Mouse (Mus musculus) forebrain, embryonic 15.5 days (tissue): ENCODE data around the gene Heyl. TPM values are rescaled to one million over a fixed set of nuclear protein-coding genes. Genes with fewer than 3 reads are reported as not detected.

Experiments used
- ATAC-seq: fragments of 200-750 bp; cut with Nextera tagmentation; replicated peaks from 2 replicates; pipeline ENCODE4 v1.8.0; 2017; ENCODE audit warnings: mild to moderate bottlenecking, moderate TSS enrichment, moderate library complexity
- H3K27ac ChIP-seq: fragments of 300-500 bp; sonication (generic); replicated peaks from 2 replicates; pipeline ENCODE4 v1.5.1; 2015; ENCODE audit warnings: mild to moderate bottlenecking, inconsistent platforms
- H3K27me3 ChIP-seq: fragments of 300-500 bp; sonication (generic); 2 replicates; pipeline ENCODE4 v1.6.1; 2015; ENCODE audit warnings: inconsistent platforms
- H3K36me3 ChIP-seq: fragments of 300-500 bp; sonication (generic); 2 replicates; pipeline ENCODE4 v1.6.1; 2015; ENCODE audit warnings: mild to moderate bottlenecking, inconsistent platforms
- H3K4me1 ChIP-seq: fragments of 300-500 bp; sonication (generic); 2 replicates; pipeline ENCODE4 v1.6.1; 2015; ENCODE audit warnings: inconsistent platforms
- H3K4me2 ChIP-seq: fragments of 300-500 bp; sonication (generic); replicated peaks from 2 replicates; pipeline ENCODE4 v1.6.1; 2015; ENCODE audit warnings: mild to moderate bottlenecking, inconsistent platforms
- H3K4me3 ChIP-seq: fragments of 300-500 bp; sonication (generic); 2 replicates; pipeline ENCODE4 v1.5.1; 2015; ENCODE audit warnings: mild to moderate bottlenecking, inconsistent platforms
- H3K9ac ChIP-seq: fragments of 300-500 bp; sonication (generic); replicated peaks from 2 replicates; pipeline ENCODE4 v1.6.1; 2015; ENCODE audit warnings: mild to moderate bottlenecking, inconsistent platforms
- H3K9me3 ChIP-seq: fragments of 300-500 bp; sonication (generic); 2 replicates; pipeline ENCODE4 v1.6.1; 2016; ENCODE audit warnings: inconsistent platforms
- WGBS: fragments of 180-500 bp; shearing (Covaris S2); methylation state at CpG from one replicate; pipeline ENCODE4 v1.1.7; 2015; ENCODE audit warnings: mixed read lengths; 5-methylcytosine and 5-hydroxymethylcytosine counted together
- polyA plus RNA-seq: library from polyadenylated mRNA; unstranded; fragments of >200 nt; fragmentation: Nextera tagmentation; extraction: Ambion mirVana; gene quantifications from 2 replicates; pipeline ENCODE4 v1.2.1, GENCODE M21; 2015

Gene Heyl
- polyA plus RNA-seq, 1 experiment from 2014 or later: 4.3 TPM

DNA sequence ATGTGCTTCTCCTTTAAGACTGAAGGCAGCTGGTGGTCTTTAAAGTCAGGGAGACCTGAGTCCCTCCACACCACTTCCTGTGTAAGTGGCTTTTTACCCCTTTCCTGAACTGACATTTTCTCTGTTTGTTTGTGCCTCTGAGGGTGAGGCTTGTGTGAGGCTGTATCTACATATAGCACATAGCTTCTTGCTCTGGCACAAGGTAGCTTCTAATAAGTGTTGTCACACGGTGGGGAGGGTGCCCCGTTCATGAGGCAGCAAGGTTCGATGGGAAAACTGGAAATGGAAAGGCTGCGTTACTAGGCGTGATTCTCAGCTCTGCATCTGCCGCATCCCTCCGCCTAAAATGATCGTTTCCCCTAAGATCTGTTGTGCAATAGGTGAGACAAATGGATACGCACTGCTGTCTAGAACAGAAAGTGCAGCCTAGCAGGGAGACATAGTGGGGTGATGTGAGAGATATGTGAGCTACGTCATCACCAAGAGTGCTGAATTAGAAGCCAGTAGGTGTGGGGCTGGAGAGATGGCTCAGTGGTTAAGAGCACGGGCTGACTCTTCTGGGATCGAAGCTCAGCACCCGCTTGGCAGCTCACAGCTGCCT, 3.2 kb downstream of the Heyl start:
- Histone ChIP-seq H3K27ac (no peak overlapping the region), H3K4me3 (no peak overlapping the region), H3K36me3 (no peaks in the 10 kb centered on the region), H3K9me3 (no peaks in the 10 kb centered on the region), H3K27me3 (peaks cover 46% of the 10 kb centered on the region; the same call in 1 of the 2 replicates), H3K4me1 (peaks cover 16% of the 10 kb centered on the region), H3K9ac (no peak overlapping the region), H3K4me2 (no peak overlapping the region)
- ATAC-seq: no peak
- 84% methylated on average over 13 of the region's 13 CpGs for WGBS

DNA sequence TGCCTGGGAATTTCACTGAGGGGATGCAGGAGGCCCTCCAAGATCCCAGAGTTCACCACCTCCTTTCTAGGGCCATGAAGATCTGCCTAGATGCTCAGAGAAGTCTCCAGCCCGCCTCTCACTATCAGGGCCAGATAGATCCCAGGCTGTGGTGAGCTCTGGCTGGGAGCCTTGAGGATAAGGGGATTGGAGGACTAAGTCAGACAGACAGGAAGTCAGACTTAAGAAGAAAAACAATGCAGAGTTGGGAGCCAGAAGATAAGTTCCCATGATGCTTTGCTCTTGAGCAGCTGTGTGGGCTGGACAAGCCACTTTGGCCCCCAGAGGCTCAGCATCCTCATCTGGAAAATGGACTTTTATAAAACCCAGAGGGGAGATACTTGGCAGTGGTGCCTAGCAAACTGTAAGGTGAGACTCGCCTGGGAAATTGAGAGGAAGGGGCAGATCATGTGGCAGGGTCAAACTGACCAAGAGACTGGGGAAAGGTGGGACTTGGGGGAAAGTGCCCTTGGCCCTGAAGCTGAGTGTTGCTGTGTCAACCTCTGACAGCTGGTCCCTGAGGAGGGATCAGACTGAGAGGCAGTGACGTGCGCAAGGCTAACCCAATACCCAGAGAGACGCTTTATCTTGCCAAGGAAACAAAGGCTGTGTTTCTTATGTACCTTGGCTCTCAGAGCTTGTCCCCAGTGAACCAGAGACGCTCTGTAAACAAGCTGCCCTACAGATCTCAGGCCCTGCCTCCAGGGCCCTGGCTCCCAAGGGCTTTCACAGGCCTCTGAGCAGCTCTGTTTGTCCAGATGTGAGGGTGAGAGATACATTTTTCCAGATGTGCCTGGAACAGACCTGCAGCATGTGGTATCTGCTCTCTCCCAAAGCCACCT, 4.3 kb downstream of the Heyl start:
- H3K4me2 ChIP-seq: no peak overlapping the region
- no peak overlapping the region for H3K9ac ChIP-seq
- H3K4me3 ChIP-seq: no peak overlapping the region
- H3K27ac ChIP-seq: no peak overlapping the region
- WGBS: 67% methylated on average over 6 of the region's 6 CpGs
- no peaks in the 10 kb centered on the region for H3K36me3 ChIP-seq
- no peaks in the 10 kb centered on the region for H3K9me3 ChIP-seq
- H3K27me3 ChIP-seq: peaks cover 41% of the 10 kb centered on the region; the same call in 1 of the 2 replicates
- ATAC-seq: no peak
- peaks cover 16% of the 10 kb centered on the region for H3K4me1 ChIP-seq

DNA sequence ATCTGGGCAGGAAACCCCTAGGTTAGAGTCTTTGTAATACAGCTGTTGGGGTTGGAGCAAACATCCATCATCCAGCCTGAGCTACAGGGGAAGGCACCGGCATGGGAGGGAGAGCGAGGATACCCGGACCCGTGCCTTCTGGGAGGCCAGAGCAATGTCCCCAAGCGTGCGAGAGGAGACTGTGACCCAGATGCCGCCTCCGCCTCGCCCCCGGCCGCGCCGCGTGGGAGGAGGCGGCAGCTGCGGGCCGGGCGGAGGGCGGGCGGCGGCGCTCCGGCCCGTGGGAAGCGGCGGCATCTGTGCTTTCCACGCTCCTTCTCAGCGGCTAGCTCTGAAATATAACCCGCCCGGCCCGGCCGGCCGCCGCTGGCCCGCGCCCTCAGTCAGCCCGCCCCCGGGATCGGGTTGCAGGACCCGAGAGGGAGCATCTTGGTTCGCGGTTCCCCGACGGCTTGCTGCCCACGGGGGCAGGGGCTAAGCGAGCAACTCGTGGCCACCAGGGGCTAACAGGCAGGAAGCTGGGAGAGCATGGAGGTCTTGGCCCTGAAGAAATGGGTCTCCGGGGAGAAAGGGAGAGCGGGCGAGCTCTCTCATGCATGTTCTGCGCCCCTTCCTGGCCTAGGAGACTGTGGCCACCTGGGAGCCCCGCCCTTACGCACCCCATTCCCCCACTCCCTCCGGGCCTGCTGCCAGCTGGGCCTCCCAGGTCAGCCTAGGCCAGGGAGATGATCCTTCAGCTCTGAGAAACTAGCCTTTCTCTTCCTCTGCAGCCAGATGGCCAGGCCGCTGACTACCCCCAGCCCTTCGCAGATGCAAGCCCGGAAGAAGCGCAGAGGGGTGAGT, 6.2 kb downstream of the Heyl start:
- peaks cover 9% of the 10 kb centered on the region for H3K4me1 ChIP-seq
- H3K36me3 ChIP-seq: no peaks in the 10 kb centered on the region
- 8% methylated on average over 56 of the region's 58 CpGs for WGBS
- H3K4me2 ChIP-seq: peak overlapping the region; percentile 42
- H3K27ac ChIP-seq: no peak overlapping the region
- ATAC-seq: no peak
- H3K4me3 ChIP-seq: peak overlapping the region; percentile 29
- H3K9ac ChIP-seq: peak overlapping the region; percentile 38
- H3K9me3 ChIP-seq: no peaks in the 10 kb centered on the region
- peaks cover 26% of the 10 kb centered on the region; the same call in 1 of the 2 replicates for H3K27me3 ChIP-seq

DNA sequence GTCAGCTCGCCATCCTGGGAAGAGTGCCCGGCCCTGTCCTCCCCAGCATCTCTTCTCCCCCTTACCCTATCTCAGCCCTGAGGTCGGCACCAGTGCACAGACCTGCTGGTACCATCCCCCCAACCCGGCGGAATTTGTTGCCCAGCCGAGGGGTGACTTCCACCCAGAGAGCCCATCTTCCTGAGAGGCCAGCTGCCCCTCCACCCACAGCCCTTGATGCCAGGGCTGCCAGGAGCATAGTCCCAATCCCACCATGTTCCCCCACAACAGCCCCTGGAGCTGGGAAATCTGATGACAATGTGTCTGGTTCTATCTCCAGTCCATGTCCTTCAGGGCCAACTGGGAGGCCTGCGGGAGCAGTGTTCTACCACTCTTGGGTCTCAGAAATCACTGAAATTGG, 12.9 kb downstream of the Heyl start:
- H3K9me3 ChIP-seq: no peaks in the 10 kb centered on the region
- no peaks in the 10 kb centered on the region for H3K27me3 ChIP-seq
- no peak overlapping the region for H3K27ac ChIP-seq
- ATAC-seq: no peak
- H3K9ac ChIP-seq: no peak overlapping the region
- WGBS: 95% methylated on average over 7 of the region's 7 CpGs
- no peaks in the 10 kb centered on the region for H3K4me1 ChIP-seq
- H3K36me3 ChIP-seq: no peaks in the 10 kb centered on the region
- no peak overlapping the region for H3K4me3 ChIP-seq
- H3K4me2 ChIP-seq: no peak overlapping the region

DNA sequence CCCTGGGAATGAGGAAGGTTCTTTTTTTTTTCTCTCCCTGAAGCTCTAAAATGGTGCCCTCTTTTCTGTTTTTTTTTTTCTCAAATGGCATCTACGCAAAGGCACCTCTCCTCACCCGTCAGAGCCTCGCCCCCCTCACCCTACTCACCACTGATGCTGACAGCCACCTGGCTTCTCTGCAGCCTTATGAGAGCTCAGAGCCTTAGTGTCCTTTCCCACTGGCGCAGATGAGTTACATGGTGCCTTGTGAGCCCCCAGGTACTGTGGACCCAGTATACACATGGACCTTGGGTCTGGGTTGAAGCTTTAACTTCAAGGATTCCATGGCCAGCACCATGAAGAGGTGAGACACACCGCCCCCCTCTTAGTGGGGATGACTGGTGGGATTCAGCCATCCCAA, 13.3 kb downstream of the Heyl start:
- Histone ChIP-seq H3K9me3 (no peaks in the 10 kb centered on the region), H3K4me3 (no peak overlapping the region), H3K9ac (no peak overlapping the region), H3K4me1 (no peaks in the 10 kb centered on the region), H3K36me3 (no peaks in the 10 kb centered on the region), H3K27ac (no peak overlapping the region), H3K4me2 (no peak overlapping the region), H3K27me3 (no peaks in the 10 kb centered on the region)
- WGBS: 92% methylated on average over 5 of the region's 5 CpGs
- no peak for ATAC-seq

DNA sequence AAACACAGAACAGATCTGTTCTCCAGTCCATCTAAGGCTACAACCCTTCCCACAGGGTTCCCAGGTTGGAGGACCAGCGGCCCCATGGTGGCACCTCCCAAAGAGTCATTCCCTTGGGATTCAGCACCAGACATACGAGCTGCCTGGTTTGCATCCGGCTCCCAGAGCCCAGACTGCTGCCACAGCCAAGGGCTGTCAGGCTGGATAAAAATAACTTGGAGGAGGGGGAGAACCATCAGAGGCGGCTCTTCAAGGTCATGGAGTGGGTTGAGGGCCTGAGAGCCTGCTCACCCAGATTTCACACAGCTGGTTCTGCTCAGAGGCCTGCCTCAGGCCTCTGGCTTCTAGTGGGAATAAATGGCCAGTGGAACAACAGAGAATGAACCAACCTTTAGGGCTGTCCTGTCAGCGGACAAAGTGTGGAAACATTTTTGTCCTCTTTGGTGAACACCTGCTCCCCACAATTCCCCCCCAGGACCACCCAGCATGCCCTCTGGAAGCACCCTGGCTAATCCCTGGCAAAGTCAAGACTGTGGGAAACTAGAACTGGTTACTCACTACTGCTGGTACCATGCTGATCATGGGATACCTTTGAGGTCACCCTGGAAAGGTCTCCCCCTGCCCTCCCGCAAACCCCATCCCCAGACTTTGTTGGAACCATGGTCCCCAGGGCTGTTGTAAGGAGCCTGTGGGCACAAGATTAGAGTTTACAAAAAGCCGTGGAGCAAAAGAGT, 14.0 kb downstream of the Heyl start:
- 73% methylated on average over 7 of the region's 7 CpGs for WGBS
- no peak overlapping the region for H3K4me3 ChIP-seq
- no peak for ATAC-seq
- H3K9ac ChIP-seq: no peak overlapping the region
- no peaks in the 10 kb centered on the region for H3K36me3 ChIP-seq
- no peaks in the 10 kb centered on the region for H3K27me3 ChIP-seq
- H3K9me3 ChIP-seq: no peaks in the 10 kb centered on the region
- no peak overlapping the region for H3K4me2 ChIP-seq
- H3K4me1 ChIP-seq: no peaks in the 10 kb centered on the region
- no peak overlapping the region for H3K27ac ChIP-seq

DNA sequence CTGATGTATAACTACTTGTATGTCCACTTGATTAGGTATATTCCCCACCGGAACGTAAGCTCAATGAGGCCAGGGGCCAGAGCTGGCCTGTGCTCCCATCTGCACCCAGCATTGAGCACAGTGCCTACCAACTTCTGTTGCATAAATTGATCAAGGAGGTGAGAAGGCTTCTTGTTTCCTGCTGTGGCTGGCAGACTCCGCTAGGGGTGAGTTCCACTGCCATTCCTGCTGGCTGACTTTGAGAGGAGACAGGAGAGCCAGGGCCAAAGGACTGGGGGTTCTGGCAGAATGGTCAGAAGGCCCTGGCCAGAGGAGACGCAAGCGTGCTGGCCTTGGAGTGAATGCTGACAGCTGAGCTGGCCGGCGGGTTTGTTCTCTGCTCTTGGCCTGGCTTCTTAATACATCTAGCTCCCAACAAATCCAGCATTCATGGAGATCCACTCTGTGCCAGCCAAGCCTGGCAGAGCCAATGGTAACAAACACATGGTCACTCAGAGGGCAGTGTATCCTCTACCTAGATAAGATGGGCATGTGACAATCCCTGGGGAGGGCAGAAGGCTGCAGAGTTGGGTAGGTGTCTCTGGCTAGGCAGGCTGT, 15.7 kb downstream of the Heyl start:
- WGBS: 79% methylated on average over 7 of the region's 7 CpGs
- no peak for ATAC-seq

DNA sequence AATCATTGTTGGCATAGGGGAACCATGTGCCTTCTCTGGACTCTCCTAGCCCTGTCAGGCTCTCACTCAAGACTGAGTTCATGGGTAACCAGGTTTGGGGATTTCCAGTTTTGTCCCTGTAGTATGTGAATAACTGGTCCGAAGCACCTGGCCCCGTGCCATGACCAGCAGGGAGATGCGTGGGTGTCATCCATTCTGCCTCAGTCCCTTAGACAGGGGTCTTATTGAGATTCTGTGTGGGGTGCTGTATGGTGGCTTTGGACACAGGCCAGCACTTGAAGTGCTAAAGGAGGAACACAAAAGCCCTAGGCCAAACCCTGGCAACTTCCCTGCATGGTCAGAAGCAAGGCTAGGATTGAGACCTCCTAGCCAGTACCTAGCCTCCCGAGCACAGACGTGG, 18.9 kb downstream of the Heyl start:
- WGBS: 64% methylated on average over 5 of the region's 5 CpGs
- no peak for ATAC-seq
- H3K9ac ChIP-seq: no peak overlapping the region
- H3K4me3 ChIP-seq: no peak overlapping the region
- H3K27me3 ChIP-seq: no peaks in the 10 kb centered on the region
- no peaks in the 10 kb centered on the region for H3K36me3 ChIP-seq
- no peaks in the 10 kb centered on the region for H3K9me3 ChIP-seq
- H3K27ac ChIP-seq: no peak overlapping the region
- no peak overlapping the region for H3K4me2 ChIP-seq
- H3K4me1 ChIP-seq: no peaks in the 10 kb centered on the region

More for the DNA sequence above, 15.7 kb downstream of the Heyl start:
- no peak overlapping the region for H3K4me2 ChIP-seq
- H3K36me3 ChIP-seq: no peaks in the 10 kb centered on the region
- H3K27me3 ChIP-seq: no peaks in the 10 kb centered on the region
- no peak overlapping the region for H3K27ac ChIP-seq
- no peak overlapping the region for H3K9ac ChIP-seq
- no peak overlapping the region for H3K4me3 ChIP-seq
- H3K4me1 ChIP-seq: no peaks in the 10 kb centered on the region
- H3K9me3 ChIP-seq: no peaks in the 10 kb centered on the region

DNA sequence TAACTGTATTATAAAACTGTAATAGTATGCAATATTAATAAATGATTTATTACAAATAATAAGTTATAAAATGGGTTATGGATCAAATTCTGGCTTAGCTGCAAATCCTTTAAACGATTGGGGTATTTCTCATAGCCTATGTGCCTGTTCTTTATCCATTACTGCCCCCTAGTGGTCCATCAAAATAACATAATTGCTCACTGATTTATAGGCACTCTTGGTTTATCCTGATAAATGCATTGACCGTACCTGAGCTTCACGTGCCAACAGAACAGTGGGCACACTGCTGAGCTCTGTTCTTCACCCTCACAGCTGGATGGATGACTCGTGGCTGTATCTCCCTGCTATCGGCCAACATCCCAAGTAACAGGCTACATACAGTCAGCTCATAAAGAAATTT, 21.3 kb downstream of the Heyl start:
- Histone ChIP-seq H3K36me3 (no peaks in the 10 kb centered on the region), H3K27ac (no peak overlapping the region), H3K27me3 (no peaks in the 10 kb centered on the region), H3K4me2 (no peak overlapping the region), H3K4me3 (no peak overlapping the region), H3K9ac (no peak overlapping the region), H3K4me1 (no peaks in the 10 kb centered on the region), H3K9me3 (no peaks in the 10 kb centered on the region)
- ATAC-seq: peak; percentile 57; the same call in 1 of the 2 replicates
- 16% methylated on average over 5 of the region's 5 CpGs for WGBS

DNA sequence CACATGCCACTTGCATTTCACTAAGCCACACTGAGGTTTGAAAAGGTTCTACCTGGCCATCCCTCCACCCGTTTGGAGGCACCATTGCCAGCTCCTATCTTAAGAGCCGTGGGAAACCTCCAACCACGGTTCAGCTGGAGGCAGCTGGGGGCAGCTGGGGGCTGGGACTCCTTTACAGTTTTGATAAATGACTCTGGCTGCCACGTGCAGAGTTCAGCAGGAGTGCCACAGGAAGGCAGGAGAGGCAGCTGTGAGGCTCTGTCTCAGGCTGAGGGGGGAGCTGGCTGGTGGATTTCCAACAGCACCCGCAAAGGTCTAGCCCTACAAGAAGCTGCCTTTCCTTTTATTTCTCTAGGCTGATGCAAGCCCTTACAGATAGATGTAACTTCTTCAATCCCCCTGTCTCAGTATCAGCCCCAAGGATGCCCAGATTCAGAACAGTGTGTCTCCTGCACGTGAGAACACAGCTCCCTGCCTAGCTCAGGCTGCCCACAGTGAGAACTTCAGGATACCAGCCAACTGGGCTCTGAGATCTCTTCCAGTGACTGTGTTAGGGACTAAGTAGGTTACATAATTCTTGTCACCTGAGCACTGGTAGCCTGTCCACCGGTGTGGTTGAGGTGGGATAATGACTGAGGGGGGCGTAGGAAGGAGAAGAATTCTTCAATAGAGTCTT, 26.9 kb downstream of the Heyl start:
- no peak overlapping the region for H3K9ac ChIP-seq
- no peak overlapping the region for H3K27ac ChIP-seq
- 50% methylated on average over 8 of the region's 8 CpGs for WGBS
- H3K36me3 ChIP-seq: no peaks in the 10 kb centered on the region
- no peaks in the 10 kb centered on the region for H3K9me3 ChIP-seq
- no peaks in the 10 kb centered on the region for H3K4me1 ChIP-seq
- ATAC-seq: no peak
- no peak overlapping the region for H3K4me3 ChIP-seq
- no peaks in the 10 kb centered on the region for H3K27me3 ChIP-seq
- H3K4me2 ChIP-seq: no peak overlapping the region
